In the genomic region with DNA sequence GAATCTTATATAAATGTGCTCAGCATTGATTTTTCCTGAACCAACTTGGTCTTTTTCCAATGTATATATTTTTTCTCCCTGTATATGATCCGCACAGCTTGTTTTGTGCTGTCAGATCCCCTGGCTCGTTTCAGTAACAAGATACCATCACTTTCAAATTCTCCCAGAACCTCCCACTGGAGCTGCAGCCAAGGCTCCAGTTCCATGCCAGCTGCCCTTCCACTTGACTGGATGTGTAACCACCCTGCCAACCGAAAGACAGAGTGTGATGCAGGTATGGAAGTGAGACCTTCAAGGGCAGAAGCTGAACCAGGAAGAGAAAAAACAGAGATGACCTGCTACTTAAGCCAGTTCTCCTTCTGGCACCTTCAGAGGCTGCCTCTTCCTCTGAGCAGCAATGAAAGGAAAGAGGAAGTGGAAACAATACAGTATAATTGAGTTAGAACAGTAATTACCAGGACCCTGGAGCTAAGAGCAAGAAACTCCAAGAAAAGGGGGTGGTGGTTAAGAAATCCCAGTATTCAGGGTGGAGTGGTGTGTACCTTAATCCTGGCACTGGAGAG, we compare ENCODE assay signal across 12 mouse cellular contexts. TPM values are rescaled to one million over a fixed set of nuclear protein-coding genes. Genes with fewer than 3 reads are reported as not detected.
A peak's percentile ranks its signal among the peaks of the same experiment; 100 is the strongest.
DNase-seq lines count a peak whose midpoint lies in the region; ATAC-seq lines count a peak whose summit lies in the region.
"Had no signal": no experiment of that assay in that cellular context is flagged by ENCODE, and none has a peak within 500 bp of the region (broad histone marks: within the 10 kb centered on the region; RNA-seq: fewer than 3 reads in every experiment).

No protein-coding gene starts in this region.

- ATAC-seq in forebrain, embryonic 13.5 days = peak; percentile 67
- ATAC-seq: CD4-positive, CD25-positive, alpha-beta regulatory T cell, adult 4 months; inflammation-experienced regulatory T-cells, adult 6 months had no signal

- no peaks in the 10 kb centered on the region for H3K36me3 ChIP-seq in forebrain, embryonic 13.5 days (ENCODE audit: poor library complexity, severe bottlenecking)
- H3K36me3 ChIP-seq in forebrain, embryonic 10.5 days (replicated peaks) = no peaks in the 10 kb centered on the region
- no peaks in the 10 kb centered on the region for H3K36me3 ChIP-seq in macrophage (ENCODE audit: inconsistent target)

- H3K4me3 ChIP-seq in forebrain, embryonic 13.5 days = no peak overlapping the region
- no peak overlapping the region for H3K4me3 ChIP-seq in forebrain, embryonic 10.5 days
- no peak overlapping the region for H3K4me3 ChIP-seq in macrophage (ENCODE audit: inconsistent target)
- H3K4me3 ChIP-seq: layer of hippocampus, adult 2 months had no signal

- no peak overlapping the region for H3K4me2 ChIP-seq in forebrain, embryonic 13.5 days

- H3K79me2 ChIP-seq in macrophage (ENCODE audit: inconsistent target) = no peaks in the 10 kb centered on the region

- H3K27ac ChIP-seq in forebrain, embryonic 13.5 days = peak overlapping the region; percentile 70
- H3K27ac ChIP-seq in forebrain, embryonic 10.5 days = no peak overlapping the region
- peak overlapping the region; percentile 50 for H3K27ac ChIP-seq in macrophage
- H3K27ac ChIP-seq: layer of hippocampus, adult 2 months had no signal

- WGBS in forebrain, embryonic 13.5 days = 47% methylated on average over 3 of the region's 3 CpGs
- 76% methylated on average over 3 of the region's 3 CpGs for WGBS in forebrain, embryonic 10.5 days
- 40% methylated on average over 3 of the region's 3 CpGs for WGBS in macrophage (ENCODE audit: missing documents)

- no peaks in the 10 kb centered on the region for H3K27me3 ChIP-seq in forebrain, embryonic 13.5 days
- peaks cover 6% of the 10 kb centered on the region; the same call in 1 of the 2 replicates for H3K27me3 ChIP-seq in forebrain, embryonic 10.5 days (ENCODE audit: poor library complexity, severe bottlenecking)

- no peaks in the 10 kb centered on the region for H3K9me3 ChIP-seq in forebrain, embryonic 13.5 days (replicated peaks)
- no peaks in the 10 kb centered on the region for H3K9me3 ChIP-seq in forebrain, embryonic 10.5 days

- DNase-seq in forebrain, embryonic 10.5 days (ENCODE audit: extremely low spot score, low spot score) = no peak
- DNase-seq in lung, postnatal 10 days = peak; percentile 11
- no peak for DNase-seq in lung, postnatal 14 days
- DNase-seq in NIH3T3 (ENCODE audit: low read depth) = peak; percentile 76
- no peak for DNase-seq in left cerebral cortex, adult 11 months (ENCODE audit: low spot score)
- no peak for DNase-seq in left cerebral cortex, adult 8-10 months (ENCODE audit: low spot score in 2 of 2)
- DNase-seq: midbrain, embryonic 14.5 days had no signal

- H3K4me1 ChIP-seq in forebrain, embryonic 13.5 days = peaks cover 19% of the 10 kb centered on the region
- peaks cover 44% of the 10 kb centered on the region for H3K4me1 ChIP-seq in forebrain, embryonic 10.5 days

- H3K9ac ChIP-seq in forebrain, embryonic 13.5 days = no peak overlapping the region

RNA-seq across cellular contexts. Expression of a gene that starts 24.3 kb away (rescaled TPM):
- 4.1 and 4.6 TPM in 2 replicates for polyA plus RNA-seq in forebrain, embryonic 13.5 days (2015; fragmentation: Nextera tagmentation; extraction: Ambion mirVana)
- polyA plus RNA-seq in forebrain, embryonic 10.5 days (2016; fragmentation: Nextera tagmentation; extraction: Ambion mirVana) = 1.9 and 2.2 TPM in 2 replicates
- 100 to 1,000 TPM in 3 of 26 experiments, 10 to 100 TPM in 23; 30.2 to 120 (median 44.9) TPM for total RNA-seq in macrophage (2018; cell fraction: chromatin; rRNA removed)
- total RNA-seq in macrophage (2018; cell fraction: cytosol; rRNA removed) = 10 to 100 TPM; 19.4 to 48.1 (median 24.5) TPM
- 10 to 100 TPM; 34.0 to 72.5 (median 44.1) TPM for total RNA-seq in macrophage (2018; cell fraction: nucleus; rRNA removed)
- polyA plus RNA-seq in macrophage (2018) = 14.2 to 21.3 TPM (median 19.7 TPM) in 3 replicates
- total RNA-seq in left cerebral cortex, adult 8-10 months (2022) = 10 to 100 TPM; 21.1 to 25.4 (median 24.5) TPM

Comparison
In these comparisons a context has a peak if more than half of its experiments do, and no peak if none do; other contexts are left out.
1. DNase-seq: peak in lung, postnatal 10 days (single experiment) and NIH3T3 (single experiment); none in forebrain, embryonic 10.5 days (single experiment), lung, postnatal 14 days (single experiment), left cerebral cortex, adult 11 months (single experiment) and left cerebral cortex, adult 8-10 months (0 of 2).